Mouse (Mus musculus): ENCODE measurements at regions not wholly inside any gene's neighbourhood (a gene's known extent, or its start where the extent isn't known, plus 50 kb on each side); places are given as distances from the start of the nearest gene placed in this dataset.

- DNase-seq (no peak), ATAC-seq (no peak)
- Histone ChIP-seq H3K27me3 (ENCODE audit: insufficient read depth, low read length) (no peaks in the 10 kb centered on the region), H3K4me3 (ENCODE audit: low read depth, low read length) (no peak overlapping the region), H3K9me3 (ENCODE audit: low read length) (no peaks in the 10 kb centered on the region), H3K36me3 (ENCODE audit: insufficient read depth) (no peaks in the 10 kb centered on the region), H3K9ac (no peak overlapping the region), H3K4me2 (ENCODE audit: low read depth) (no peak overlapping the region), H3K4me1 (ENCODE audit: insufficient read depth) (no peaks in the 10 kb centered on the region), H3K27ac (ENCODE audit: low read depth, low read length) (no peak overlapping the region)
- 96% methylated on average over 7 of the region's 7 CpGs for WGBS
- no peak for TF ChIP-seq CTCF (IDR thresholded peaks at IDR 0.05; ENCODE audit: low read depth)
Observed at GRCm38 (mm10) chr11:114552176-114552575, 116.1 kb upstream of the Rpl38 start.

DNA sequence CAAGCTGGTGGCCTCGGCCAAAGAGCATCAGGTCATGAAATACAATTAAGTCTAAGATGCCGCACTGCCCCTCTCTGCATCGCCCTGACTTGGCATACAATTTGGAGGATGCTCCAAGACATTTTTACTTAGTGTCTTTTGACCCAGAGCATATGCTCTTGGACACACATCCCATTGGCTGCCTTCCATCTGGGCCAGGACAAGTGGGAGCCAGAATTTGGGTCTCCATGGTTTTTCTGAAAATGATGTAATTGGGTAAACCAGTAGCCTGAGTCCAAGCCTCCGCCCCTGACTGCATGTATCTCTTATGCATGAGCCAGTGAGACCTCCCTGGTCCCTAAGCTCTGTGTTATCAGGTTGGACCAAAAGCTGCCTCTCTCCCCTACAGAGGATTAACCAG, 117.1 kb upstream of the Rpl38 start:
- Histone ChIP-seq H3K36me3 (ENCODE audit: insufficient read depth) (no peaks in the 10 kb centered on the region), H3K9ac (no peak overlapping the region), H3K9me3 (ENCODE audit: low read length) (no peaks in the 10 kb centered on the region), H3K27me3 (ENCODE audit: insufficient read depth, low read length) (no peaks in the 10 kb centered on the region), H3K4me2 (ENCODE audit: low read depth) (no peak overlapping the region), H3K4me3 (ENCODE audit: low read depth, low read length) (no peak overlapping the region), H3K4me1 (ENCODE audit: insufficient read depth) (no peaks in the 10 kb centered on the region), H3K27ac (ENCODE audit: low read depth, low read length) (no peak overlapping the region)
- WGBS: 88% methylated on average over 4 of the region's 4 CpGs
- TF ChIP-seq CTCF (IDR thresholded peaks at IDR 0.05; ENCODE audit: low read depth): no peak
- no peak for DNase-seq
- no peak for ATAC-seq

GRCm38 (mm10) chr11:114548658-114549057, 119.7 kb upstream of the Rpl38 start:
- Histone ChIP-seq H3K4me3 (ENCODE audit: low read depth, low read length) (no peak overlapping the region), H3K4me1 (ENCODE audit: insufficient read depth) (no peaks in the 10 kb centered on the region), H3K4me2 (ENCODE audit: low read depth) (no peak overlapping the region), H3K27ac (ENCODE audit: low read depth, low read length) (no peak overlapping the region), H3K27me3 (ENCODE audit: insufficient read depth, low read length) (no peaks in the 10 kb centered on the region), H3K36me3 (ENCODE audit: insufficient read depth) (no peaks in the 10 kb centered on the region), H3K9ac (no peak overlapping the region), H3K9me3 (ENCODE audit: low read length) (no peaks in the 10 kb centered on the region)
- DNase-seq (no peak), ATAC-seq (no peak)
- WGBS: 48% methylated on average over 5 of the region's 5 CpGs
- TF ChIP-seq CTCF (IDR thresholded peaks at IDR 0.05; ENCODE audit: low read depth): no peak

GRCm38 (mm10) chr11:114544212-114544611, 124.1 kb upstream of the Rpl38 start:
- Histone ChIP-seq H3K27ac (ENCODE audit: low read depth, low read length) (no peak overlapping the region), H3K4me3 (ENCODE audit: low read depth, low read length) (no peak overlapping the region), H3K27me3 (ENCODE audit: insufficient read depth, low read length) (no peaks in the 10 kb centered on the region), H3K9me3 (ENCODE audit: low read length) (no peaks in the 10 kb centered on the region), H3K4me1 (ENCODE audit: insufficient read depth) (no peaks in the 10 kb centered on the region), H3K36me3 (ENCODE audit: insufficient read depth) (no peaks in the 10 kb centered on the region), H3K9ac (no peak overlapping the region), H3K4me2 (ENCODE audit: low read depth) (no peak overlapping the region)
- no peak for TF ChIP-seq CTCF (IDR thresholded peaks at IDR 0.05; ENCODE audit: low read depth)
- WGBS: 79% methylated on average over 3 of the region's 3 CpGs
- peak; percentile 27; the same call in 1 of the 2 replicates for ATAC-seq
- DNase-seq: no peak

- 76% methylated on average over 8 of the region's 8 CpGs for WGBS
- TF ChIP-seq CTCF (IDR thresholded peaks at IDR 0.05; ENCODE audit: low read depth): no peak
- no peak overlapping the region for H3K9ac ChIP-seq
- ATAC-seq: no peak; the same call in 1 of the 2 replicates
- DNase-seq: no peak
- peaks cover 8% of the 10 kb centered on the region for H3K4me1 ChIP-seq (ENCODE audit: insufficient read depth)
- H3K27me3 ChIP-seq (ENCODE audit: insufficient read depth, low read length): no peaks in the 10 kb centered on the region
- H3K4me2 ChIP-seq (ENCODE audit: low read depth): no peak overlapping the region
- H3K36me3 ChIP-seq (ENCODE audit: insufficient read depth): no peaks in the 10 kb centered on the region
- H3K9me3 ChIP-seq (ENCODE audit: low read length): no peaks in the 10 kb centered on the region
- H3K27ac ChIP-seq (ENCODE audit: low read depth, low read length): no peak overlapping the region
- no peak overlapping the region for H3K4me3 ChIP-seq (ENCODE audit: low read depth, low read length)
Observed at GRCm38 (mm10) chr11:114542167-114542566, 126.2 kb upstream of the Rpl38 start.

- Histone ChIP-seq H3K27ac (ENCODE audit: low read depth, low read length) (no peak overlapping the region), H3K36me3 (ENCODE audit: insufficient read depth) (no peaks in the 10 kb centered on the region), H3K9ac (no peak overlapping the region), H3K4me1 (ENCODE audit: insufficient read depth) (peaks cover 16% of the 10 kb centered on the region), H3K27me3 (ENCODE audit: insufficient read depth, low read length) (no peaks in the 10 kb centered on the region), H3K4me2 (ENCODE audit: low read depth) (no peak overlapping the region), H3K9me3 (ENCODE audit: low read length) (no peaks in the 10 kb centered on the region), H3K4me3 (ENCODE audit: low read depth, low read length) (no peak overlapping the region)
- DNase-seq (no peak), ATAC-seq (no peak)
- 79% methylated on average over 3 of the region's 3 CpGs for WGBS
- peak; percentile 37 for TF ChIP-seq CTCF (IDR thresholded peaks at IDR 0.05; ENCODE audit: low read depth)
Observed at GRCm38 (mm10) chr11:114540503-114540902, 127.8 kb upstream of the Rpl38 start.

DNA sequence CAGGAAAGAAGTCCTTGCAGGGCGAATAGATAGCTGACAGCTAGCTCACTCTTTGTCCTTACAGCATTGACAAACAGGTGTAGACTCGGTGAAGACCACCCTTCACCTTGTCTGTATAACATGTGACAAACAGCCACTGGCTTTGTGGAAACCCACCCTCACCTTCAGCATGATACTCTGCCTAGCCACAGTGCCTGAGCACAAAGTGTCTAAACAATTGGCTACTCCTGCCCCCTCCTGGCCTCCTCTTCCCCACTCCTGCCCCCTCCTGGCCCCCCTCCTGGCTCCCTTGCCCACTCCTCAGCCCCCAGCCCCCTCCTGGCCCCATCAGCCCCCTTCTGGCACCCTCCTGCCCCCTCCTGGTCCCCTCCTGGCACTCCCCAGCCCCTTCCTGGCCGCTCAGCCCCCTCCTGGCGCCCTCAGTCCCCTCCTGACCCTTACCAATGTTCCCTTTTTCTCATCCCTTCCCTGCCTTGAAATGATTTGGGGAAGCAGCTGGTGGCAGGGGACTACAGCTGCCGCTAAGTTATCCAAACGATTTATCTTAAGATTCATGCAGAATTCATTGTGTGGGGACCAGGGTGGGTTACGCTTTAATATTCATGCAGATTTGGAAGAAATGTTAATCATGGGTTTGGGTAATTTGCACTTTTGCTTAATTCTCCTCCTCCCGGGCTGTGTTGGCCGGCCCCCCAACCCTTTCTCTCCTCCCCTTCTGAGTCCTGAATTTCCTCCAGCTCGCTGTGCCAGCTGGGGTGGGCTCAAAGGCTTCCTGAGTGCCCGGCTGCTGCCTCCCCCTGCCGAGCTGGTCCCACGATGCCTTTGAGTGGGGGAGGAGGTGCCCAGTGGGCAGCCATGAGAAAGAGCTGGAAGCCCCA, 131.5 kb upstream of the Rpl38 start:
- DNase-seq (peak; percentile 85), ATAC-seq (peak; percentile 89)
- Histone ChIP-seq H3K4me2 (ENCODE audit: low read depth) (no peak overlapping the region), H3K27me3 (ENCODE audit: insufficient read depth, low read length) (no peaks in the 10 kb centered on the region), H3K36me3 (ENCODE audit: insufficient read depth) (no peaks in the 10 kb centered on the region), H3K27ac (ENCODE audit: low read depth, low read length) (peak overlapping the region; percentile 74), H3K4me1 (ENCODE audit: insufficient read depth) (peaks cover 20% of the 10 kb centered on the region), H3K9me3 (ENCODE audit: low read length) (no peaks in the 10 kb centered on the region), H3K4me3 (ENCODE audit: low read depth, low read length) (no peak overlapping the region), H3K9ac (0 out of 2 replicates have a peak overlapping the region, but pooled peaks have one; percentile 14)
- no peak for TF ChIP-seq CTCF (IDR thresholded peaks at IDR 0.05; ENCODE audit: low read depth)
- 13% methylated on average over 13 of the region's 13 CpGs for WGBS
